Mouse (Mus musculus): Measurements from ENCODE around the gene Galnt11.
"Not testable (repeated sequence)": the region's sequence is repeated elsewhere in the genome, so short reads cannot be mapped to it uniquely, and the experiment has no call there.

Gene Galnt11

DNA sequence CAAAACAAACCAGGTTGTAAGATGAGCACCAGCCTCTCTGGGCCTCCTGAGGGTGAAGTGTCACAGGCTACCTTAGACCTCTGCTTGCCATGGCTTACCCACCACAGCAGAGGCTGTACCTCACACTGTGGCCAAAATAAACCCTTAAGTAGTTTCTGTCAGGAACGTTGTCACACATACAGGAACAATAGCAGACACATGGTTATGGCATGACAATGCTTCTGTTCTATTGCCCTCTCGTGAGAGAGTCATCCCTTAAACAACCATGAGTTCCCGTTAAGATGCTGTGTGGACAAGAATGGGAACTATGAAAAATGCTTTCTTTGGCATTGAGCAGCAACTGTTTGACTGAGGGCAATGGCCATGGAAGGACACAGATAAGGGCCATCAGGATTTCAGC is at the start of gene Galnt11:
Gene Galnt11, plus strand, starts transcription at position 301 of the 400 bp plus-strand sequence.
- no peak for DNase-seq

GRCm38 (mm10) chr5:25177937-25178336 is 43.8 kb upstream of the Galnt11 start:
- not testable (repeated sequence) for DNase-seq

DNA sequence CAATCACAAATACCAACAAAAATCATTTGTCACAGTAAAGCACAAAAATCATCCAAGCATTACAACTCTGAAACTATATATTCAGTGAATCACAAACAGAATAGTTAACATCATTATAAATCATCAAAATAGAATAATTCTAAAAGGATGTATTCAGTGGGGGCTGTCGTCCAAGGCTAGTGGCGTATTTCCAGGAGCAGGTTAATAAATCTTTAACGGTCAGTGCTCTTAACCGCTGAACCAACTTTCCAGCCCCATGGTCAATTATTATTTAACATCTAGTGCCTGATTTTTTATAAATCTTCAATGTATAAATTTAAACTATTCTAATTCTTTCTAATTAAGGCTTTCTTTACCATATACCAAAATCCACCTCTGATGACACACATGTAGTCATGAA is 43.2 kb upstream of the Galnt11 start:
- not testable (repeated sequence) for DNase-seq

DNA sequence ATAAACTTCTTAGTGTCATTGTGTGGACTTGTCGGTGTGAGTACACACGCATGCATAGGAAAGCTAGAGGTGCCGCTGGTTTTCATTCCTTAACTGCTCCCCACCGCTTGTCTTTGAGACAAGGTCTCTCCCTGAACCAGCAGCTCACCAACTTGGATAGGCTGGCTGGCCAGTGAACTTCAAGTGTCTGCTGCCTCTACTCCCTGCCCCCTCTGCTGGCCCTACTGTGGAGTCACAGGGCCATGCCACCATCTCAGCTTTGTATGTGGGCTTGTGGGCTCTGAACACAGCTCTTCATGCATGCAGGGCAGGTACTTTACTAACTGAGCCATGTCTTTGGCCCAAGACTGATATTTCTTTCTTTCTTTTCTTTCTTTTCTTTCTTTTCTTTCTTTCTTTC is 42.4 kb upstream of the Galnt11 start:
- DNase-seq, result peak; percentile 26

GRCm38 (mm10) chr5:25179936-25180488 is 41.7 kb upstream of the Galnt11 start:
- no peak for DNase-seq

DNA sequence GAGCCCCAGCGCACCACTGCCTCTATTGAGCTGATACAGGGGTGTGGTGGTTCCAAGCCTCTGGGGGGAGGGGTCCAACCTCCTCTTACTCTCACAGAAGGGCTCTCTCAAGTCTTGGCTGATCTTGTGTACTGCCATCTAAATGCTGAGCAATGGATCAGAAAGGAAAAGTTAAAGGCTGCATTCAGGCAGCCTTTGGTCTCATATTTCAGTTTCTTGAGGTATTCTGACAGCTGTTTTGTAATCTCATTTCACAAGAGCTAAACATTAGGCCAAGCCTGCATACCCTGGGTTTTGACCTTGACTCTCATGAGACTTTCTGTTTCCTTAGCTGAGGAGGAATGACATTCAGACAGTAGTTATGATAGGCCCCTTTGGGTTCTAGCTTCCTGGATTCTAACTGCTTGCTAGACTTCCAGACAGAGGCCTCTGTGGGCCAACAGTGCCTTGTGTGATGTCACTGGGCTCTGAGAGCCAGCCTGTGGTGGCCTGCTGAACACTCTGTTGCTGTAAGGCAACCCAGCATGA is 40.6 kb upstream of the Galnt11 start, which contains the start of gene Galntl5:
Gene Galntl5, plus strand, starts transcription at position 457 of the 528 bp plus-strand sequence.
- no peak for DNase-seq

GRCm38 (mm10) chr5:25183595-25183994 is 38.1 kb upstream of the Galnt11 start:
- DNase-seq, result no peak

GRCm38 (mm10) chr5:25184594-25184993 is 37.1 kb upstream of the Galnt11 start:
- DNase-seq, result no peak

DNA sequence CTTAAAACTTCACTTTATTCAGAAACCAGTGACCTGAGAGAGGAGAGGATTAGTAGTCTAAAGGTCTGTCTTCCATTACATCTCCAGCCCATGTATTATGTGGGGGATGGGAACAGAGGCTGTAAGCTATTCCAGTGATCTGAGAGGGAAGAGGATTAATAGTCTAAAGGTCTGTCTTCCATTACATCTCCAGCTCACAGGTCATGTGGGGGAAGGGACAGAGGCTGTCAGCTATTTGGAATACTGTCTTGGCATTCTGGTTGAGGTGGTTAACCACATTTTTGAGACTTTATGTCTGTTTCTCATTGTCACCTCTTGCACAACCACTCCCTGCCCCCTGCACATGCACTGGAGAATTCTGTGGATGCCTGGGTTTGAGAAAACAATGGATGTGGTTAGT is 34.0 kb upstream of the Galnt11 start:
- no peak for DNase-seq

GRCm38 (mm10) chr5:25188802-25189201 is 32.9 kb upstream of the Galnt11 start:
- DNase-seq, result peak; percentile 51

- no peak for DNase-seq
Observed at GRCm38 (mm10) chr5:25190521-25190920, 31.2 kb upstream of the Galnt11 start.

GRCm38 (mm10) chr5:25211872-25212271 is 9.8 kb upstream of the Galnt11 start:
- DNase-seq, result no peak

- DNase-seq, result not testable (repeated sequence)
Observed at GRCm38 (mm10) chr5:25213216-25213615, 8.5 kb upstream of the Galnt11 start.

- DNase-seq, result no peak
Observed at GRCm38 (mm10) chr5:25215006-25215405, 6.7 kb upstream of the Galnt11 start.

- DNase-seq, result peak; percentile 93
Observed at GRCm38 (mm10) chr5:25222752-25223702, 1.3 kb downstream of the Galnt11 start, which contains the start of gene E130116L18Rik. Gene E130116L18Rik, minus strand, starts transcription at chr5:25223153.

DNA sequence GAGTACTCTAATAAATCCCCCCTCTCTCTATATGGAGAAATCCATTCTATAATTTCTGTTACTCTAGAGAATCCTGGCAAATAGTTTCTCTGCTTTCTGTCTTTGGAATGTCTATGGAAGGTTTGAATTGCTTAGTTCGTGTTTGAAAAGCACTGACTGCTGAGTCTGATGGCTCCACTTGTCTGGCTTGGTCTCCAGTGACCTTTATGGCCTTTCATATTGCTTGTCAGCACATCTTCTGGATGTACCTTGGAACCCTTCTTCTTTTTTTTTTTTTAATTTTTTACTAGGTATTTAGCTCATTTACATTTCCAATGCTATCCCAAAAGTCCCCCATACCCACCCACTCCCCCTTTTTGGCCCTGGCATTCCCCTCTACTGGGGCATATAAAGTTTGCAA is 2.7 kb downstream of the Galnt11 start:
- not testable (repeated sequence) for DNase-seq

DNA sequence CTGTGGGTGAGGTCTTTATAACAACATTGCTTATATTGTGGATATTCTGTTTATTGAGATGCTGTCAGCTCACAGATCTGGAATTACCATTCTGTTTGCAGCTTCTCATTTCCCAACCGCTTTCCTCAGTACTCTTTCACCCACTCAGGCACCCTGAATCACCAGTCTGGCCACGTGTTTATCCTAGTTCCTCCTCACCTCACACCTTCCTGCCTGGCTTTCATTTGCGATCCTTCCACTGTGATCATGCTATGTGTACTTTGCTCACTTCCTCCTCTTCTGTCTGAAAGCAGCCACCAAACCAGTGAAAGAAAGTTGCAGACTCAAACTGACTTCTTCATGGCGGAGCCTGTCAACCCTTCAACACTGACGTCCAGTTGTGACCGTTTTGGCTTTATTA is 21.4 kb downstream of the Galnt11 start:
- no peak for DNase-seq

GRCm38 (mm10) chr5:25245806-25246472 is 24.2 kb downstream of the Galnt11 start:
- DNase-seq, result no peak

DNA sequence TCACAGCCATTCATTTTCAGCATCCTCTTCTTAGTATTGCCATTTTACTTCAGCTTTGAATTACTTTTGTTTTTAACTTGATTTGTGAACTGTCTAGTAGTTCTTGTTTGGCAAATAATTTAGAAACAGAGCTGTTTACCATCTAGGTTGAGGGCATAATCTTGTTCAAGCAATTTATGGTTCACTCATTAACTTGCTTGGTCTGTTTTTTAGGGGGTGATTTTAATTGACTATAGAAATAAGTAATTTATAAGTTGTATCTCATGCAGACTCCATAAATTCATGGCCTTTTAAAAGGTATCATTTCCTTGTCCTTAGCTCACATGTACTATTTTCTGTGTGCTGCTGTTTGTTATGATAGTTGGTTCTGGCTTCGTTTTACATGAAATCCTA is 24.8 kb downstream of the Galnt11 start:
- DNase-seq, result no peak

DNA sequence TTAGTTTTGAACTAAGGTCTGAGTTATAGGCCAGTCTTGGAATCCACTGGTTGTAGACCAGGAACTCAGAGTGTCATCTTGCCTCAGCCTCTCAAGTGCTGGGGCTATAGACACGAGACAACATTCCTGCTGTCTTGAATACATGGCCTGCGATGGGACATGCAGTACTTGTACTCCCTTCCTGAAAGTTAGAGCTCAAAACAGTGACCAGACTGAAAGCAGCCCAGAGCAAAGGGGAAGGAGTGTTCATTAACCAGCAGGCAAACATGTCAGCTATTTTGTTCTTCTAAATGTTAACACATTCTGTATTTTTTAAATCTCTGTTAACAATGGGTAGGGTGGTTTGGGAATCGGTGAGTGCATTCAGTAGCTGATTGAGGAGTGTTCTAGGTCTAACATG is 25.3 kb downstream of the Galnt11 start:
- DNase-seq, result no peak

DNA sequence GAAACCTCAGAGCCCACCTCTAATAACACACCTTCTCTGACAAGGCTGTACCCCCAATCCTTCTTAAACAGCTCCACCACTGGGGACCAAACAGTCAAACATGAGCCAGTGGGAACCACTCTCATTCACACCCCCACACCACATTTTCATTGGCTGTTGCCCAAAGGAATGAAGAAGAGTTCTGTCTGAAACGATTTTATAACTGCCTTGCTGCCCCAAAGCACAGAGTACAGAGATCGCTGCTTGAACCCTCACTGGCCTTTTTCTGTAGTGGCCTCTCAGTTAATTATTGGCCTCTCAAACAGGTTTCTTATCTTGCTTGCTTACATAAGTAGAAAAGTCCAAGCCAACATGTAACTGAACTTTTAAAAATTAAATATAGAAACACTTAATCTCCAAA is 30.7 kb downstream of the Galnt11 start:
- no peak for DNase-seq

- no peak for DNase-seq
Observed at GRCm38 (mm10) chr5:25252825-25253544, 31.3 kb downstream of the Galnt11 start.

DNA sequence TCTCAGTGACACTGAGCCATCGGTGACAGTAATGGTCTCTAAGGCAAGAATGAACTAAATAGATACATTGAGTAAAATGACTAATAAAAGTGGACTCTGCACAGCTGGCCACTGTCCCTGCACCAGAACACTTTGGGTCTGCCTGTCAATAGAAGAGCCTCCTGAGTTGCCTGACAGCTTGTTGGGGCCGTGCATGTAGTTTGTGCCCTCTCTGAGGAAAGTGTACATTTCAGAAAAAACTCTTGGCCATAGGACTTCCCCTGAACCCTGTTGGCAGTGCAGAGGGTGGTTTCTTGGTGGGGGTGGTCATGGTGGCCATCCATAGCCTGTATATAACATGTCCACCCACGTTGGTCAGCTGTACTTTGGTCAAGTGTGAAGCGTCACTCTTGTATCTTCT is 32.8 kb downstream of the Galnt11 start:
- DNase-seq, result no peak

Data from thymus, postnatal 4 days (tissue).